Mouse (Mus musculus): ENCODE results near the gene Neurog1.

Gene Neurog1

DNA sequence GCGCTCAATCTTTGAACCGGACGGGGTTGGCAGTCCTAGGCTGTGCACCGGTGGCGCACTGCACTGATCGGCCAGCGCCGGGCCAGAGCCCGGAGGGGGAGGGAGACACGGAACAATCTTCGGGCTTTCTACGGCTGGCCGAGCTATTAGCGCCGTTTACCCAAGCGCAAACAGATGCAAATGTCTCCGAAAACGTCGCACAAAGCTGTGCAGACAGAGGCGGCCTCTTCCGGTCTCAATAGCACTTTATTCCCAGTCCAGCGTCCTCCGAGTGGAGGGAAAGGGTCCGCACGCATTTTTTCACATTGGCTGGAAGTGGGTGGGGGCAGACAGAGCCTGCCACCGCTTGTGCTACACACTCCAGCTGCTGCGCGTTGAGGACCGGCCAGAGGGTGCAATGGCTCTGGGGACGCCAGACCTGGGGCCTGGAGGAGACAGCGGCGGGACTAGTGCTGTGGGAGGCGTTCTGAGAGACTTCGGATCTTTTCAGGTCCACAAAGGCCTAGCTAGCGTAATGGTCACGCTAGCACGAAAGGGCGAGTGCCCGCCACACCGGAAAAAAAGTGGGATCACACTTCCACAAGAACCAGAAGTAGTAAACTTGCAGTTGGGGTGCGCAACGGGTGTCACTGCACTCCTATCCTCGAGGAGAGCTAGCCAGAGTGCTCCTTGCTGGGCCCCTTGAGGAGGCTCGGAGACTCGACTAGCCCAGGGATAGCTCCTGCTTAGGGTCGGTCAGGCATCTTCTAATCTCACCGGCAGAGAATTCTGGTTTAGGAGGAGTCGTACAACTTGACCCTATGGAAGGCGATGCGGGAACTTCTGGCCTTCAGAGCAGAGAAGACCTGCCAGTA, 29.7 kb downstream of the Neurog1 start:
- DNase-seq (ENCODE audit: extremely low read depth, low read depth, low spot score) = no peak

DNA sequence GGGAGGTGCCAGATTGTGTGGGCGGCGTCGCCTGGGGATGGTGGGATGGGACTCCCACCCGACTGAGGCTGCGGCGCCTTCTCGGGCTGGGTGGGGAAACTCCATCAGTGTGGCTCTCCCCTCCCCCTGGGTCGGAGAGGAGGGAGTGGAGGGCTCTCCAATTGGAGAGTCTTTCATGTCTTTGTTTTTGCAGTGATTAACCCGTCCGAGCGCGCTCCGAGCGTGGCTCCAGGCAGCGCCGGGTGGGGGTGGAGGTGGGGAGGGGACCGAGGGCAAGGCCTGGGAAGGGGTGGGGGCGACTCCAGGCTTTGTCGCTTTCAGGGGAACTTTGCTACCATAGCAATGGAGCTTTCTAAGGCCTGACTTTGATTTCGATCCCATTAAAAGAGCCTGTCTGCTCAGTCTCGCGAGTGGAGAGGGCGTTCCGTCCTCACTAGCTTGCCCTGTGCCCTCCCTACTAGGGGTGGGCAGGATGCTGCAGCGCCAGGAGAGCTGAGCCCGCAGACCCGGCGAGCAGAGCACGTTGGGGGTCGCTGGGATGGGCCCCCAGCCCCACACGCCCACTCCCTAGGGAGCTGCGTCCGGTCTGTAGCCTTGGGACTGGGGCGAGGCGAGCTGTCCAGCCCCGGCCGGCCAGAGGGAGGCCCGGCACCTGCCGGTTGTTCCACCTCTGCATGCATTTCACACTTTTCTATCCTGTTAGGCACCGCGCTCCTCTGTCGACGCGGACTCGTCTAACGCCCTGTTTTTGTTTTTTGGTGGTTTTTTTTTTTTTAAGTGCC, 30.6 kb downstream of the Neurog1 start:
- DNase-seq (ENCODE audit: extremely low read depth, low read depth, low spot score) = no peak

DNA sequence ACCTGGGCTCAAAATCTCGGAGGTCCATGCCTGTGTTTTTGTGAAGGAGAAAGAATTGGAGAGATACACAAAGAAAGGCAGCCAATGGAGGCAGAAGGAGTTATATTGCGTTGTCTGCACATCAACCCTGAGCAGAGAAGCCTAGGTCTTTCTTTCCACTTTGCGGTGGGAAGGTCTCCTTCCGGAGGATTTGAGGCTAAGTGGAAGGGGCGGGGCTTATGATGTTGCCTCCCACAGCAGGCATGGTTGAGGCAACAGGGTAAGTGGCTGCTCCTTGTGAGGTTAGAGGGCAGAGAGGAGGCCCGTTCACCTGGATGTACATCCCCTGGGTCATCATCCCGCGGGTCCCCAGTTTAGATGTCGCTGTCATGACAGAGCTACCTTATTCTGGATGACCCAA, 32.7 kb downstream of the Neurog1 start:
- no peak for DNase-seq (ENCODE audit: extremely low read depth, low read depth, low spot score)

DNA sequence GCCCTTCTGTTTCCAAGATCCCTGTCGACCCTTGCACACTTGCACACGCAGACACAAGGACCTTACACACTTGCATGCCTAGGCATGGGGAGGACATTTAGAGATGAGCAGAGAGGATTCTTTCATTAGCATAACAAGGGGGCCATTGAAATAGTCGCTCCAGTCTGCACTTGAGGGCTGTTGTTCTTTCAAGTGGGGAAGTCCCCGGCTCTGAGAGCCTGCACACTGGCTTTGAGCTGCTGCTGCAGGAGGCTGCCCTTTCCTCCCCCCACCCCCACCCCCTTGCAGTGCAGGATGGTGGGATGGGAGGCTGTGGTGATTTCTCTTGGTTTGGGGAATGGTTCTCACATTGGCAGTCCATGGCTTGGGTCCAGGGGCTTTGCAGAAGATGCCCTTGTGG, 35.9 kb downstream of the Neurog1 start:
- DNase-seq (ENCODE audit: extremely low read depth, low read depth, low spot score) = no peak

DNA sequence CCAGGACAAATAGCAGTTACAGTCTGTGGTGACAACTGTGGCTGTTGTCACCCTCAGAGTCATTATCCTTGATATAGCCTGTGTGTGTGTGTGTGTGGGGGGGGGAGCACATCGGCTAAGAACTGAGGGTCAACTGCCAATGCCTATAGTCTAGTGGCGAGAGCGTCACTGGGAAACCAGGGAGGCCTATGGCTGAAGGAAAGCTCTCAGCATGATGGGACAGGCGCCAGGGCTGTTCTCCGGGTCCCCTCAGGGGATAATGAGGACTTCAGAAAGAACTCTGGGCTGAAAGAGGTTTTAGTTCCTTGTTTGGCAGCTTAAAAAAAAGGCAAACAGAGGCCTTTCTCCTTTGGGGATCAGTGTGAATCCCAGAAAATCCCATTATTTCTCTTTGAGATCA, 37.3 kb downstream of the Neurog1 start:
- DNase-seq (ENCODE audit: extremely low read depth, low read depth, low spot score) = no peak

DNA sequence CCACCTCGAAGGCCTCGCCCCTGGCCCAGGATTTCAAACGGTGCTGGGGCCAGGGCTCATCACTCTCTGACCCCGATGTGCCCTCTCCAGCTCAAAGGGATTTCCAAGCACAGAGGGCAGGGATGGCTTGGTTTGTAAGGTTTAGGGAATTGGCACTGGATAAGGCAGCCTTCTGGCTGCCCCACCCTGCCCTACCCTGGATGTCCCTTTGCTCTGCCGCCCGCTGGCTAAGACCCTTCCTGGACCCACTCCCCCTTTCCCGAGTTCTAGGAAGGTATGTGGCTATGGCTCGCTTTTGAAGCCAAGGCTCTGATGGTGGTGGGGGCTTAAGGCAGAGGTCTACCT, 42.9 kb downstream of the Neurog1 start:
- no peak for DNase-seq (ENCODE audit: extremely low read depth, low read depth, low spot score)

DNA sequence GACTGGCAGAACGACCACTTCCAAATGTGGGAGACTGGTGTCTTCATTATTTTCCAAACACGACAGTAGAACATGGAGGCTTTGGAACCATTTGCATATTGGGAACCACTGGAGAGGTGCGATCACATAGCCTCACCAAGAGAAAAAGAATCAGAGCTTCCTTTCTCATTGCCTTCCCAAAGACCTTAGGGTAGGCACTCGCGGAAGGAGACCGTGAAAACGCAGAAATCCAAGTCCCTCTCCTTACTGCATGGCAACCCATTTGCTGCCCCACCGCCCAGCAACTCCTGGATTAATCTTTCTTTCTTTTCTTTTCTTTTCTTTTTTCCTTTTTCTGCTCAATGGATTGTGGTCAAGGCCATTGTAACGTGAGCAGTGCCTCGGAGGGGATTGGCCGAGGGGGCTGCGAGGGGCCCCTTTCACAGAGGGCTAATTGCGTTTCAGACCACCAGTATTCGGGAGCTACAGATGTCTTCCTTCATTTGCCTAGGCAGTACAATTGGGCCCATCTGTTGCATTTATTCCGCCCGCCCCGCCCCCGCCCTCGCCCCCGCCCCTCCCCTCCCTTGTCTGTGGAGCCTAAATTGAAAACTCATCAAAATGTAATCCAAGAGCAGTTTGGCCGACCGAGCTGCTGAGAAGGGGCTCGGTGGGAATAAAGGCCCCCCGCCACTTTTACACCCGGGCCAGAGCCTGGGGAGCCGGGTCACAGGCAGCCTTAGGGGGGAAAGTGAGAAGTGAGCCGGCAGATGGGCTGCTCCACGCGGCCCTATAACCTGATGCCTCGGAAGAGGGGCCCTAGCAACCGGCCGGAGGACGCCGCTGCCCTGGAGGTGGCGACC, 43.5 kb downstream of the Neurog1 start:
- no peak for DNase-seq (ENCODE audit: extremely low read depth, low read depth, low spot score)
